Mouse (Mus musculus) Muller cell, postnatal 12 days (primary cell): ENCODE data around the gene Aven.

Experiments
- DNase-seq: peaks from one replicate; pipeline ENCODE4 v3.0.0-alpha.2; 2015; ENCODE audit errors: inconsistent ontology term

The Aven gene

DNA sequence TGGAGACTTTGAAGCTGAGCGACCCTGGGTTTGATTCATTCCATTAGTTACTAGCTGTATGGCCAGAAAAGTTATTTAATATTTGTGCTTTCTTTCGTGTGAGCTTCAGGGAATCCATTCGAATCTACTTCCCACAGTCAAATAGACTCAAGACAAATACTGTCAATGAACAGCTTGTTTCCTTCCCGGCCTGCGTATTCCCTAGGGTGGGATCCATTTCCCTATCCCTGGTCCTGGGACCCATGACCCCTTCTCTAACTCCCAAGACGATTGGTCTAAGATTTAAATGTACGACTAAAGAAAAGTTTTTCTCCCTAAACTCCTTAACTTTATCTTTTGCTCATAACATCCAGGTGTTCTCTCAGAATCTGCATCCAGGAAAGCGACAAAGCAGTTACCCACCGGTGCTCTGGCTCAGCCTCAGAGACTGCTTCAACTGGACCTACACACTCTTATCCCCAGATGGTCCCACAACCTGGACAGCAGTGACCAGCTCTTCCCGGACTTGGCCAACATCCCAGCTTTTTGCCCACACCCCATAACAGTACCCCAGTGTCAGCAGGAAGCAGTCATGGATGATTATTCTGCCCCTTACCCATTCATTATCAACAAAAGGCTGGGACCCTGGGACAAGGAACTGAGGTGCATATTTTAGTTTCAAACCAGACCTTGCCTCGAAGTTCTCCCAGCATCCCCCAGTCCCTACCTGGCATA, 2.1 kb upstream of the Aven start:
- no peak for DNase-seq

DNA sequence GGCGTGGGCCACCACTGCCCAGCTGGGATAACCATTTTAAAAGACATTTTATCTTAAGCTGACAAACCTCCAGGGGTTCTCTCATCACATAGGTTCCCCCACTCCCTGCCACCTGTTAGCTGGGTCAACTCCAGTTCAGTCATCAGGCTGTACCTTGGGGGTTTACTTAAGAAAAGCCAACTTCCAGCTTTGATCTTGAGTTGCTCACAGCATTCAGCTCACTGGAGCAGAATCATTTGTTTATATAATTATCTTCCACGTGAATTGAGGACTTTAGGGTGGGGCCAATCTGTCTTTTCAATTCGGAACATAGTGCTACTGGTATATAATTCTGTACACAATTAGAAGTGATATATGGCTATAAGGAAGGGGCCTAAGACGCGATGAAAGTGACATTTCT, 1.1 kb upstream of the Aven start:
- no peak for DNase-seq

DNA sequence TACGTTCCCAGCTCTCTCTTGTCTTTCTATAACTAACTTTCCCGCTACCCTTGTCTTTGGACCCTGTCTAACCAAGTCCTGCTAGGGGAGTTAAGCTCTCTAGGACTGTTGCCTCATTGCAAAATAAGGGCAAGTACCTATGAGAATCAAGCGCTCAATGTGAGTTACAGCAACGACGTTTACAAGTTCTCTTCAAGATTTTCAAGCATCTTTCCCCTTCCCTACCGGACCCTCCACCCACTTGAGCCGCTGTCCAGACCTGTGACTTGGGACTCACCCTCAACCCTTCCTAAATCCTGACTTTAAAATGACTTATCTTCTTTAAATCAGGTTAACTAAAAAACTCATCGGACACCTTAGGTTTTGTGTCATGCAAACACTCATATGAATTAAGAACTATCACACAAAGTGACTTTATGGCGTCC, 321 bp upstream of the Aven start:
- peak; percentile 69 for DNase-seq

DNA sequence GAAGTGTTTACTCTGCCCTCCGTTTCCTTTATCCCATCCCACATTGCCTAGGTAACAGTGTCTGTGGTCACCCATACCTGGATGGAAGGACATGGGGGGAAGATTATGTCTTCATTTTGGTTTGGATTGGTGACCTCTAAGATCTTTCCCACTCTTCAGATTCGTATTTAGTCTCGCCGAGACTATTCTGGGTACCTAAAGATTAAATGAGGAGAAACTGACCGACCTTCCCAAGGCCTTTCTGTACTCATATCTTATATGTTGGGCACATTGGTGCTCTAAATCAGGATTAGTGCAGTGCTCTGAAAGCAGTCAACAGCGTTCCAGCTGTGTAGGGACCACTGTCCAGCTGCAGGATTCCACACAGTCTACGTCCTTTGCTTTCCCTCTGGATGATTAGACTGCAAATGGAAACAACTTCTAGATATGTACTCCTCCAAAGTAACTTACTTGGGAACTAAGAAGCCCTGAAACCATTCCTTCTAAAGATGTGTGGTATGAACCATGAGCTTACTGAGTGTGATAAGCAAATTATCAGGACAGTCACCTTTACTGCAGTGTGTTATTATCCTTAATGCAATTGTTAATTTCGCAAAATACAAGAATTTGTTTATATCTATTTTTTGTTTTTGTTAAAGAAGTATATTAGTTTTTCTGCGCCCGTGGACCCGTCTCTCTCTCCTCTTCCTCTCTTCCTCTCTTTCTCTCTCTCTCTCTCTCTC, 936 bp downstream of the Aven start:
- DNase-seq: no peak

DNA sequence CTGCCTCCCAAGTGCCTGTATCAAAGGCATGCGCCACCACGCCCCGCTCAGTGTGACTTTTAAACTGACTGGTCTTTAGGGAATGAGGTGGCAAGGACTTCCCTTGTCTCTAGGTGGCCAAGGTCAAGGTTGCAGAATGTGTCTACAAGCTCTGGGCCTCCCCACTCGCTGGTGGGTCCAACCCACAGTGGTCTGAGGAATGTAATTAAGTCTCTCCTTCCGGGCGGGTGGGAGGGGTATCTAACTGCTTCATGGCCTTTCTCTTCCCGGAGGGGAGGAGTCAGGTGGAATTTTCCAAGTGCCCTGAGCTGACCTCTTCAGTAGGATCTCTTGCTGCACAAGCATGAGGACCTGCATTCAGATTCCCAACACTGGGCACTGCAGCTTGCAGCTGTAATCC, 5.1 kb downstream of the Aven start:
- no peak for DNase-seq

DNA sequence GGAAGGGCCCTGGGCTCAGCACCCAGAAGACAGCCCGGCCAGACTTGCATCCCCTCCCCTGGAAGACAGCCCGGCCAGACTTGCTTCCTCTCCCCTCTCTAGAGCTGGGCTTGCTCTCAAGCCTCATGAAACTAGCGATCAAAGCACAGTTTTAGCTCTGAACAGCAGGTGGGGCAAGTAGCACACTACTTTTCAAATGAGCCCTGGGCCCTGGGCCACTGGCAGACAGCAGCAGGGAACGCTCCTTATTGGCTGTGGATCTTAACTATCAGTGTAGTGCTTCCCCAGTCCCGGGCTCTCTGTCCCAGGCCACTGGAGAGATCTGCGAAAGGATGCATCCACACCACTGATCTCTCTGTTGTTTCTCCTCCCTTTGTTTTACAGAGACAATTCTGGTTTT, 8.4 kb downstream of the Aven start:
- peak; percentile 82 for DNase-seq

DNA sequence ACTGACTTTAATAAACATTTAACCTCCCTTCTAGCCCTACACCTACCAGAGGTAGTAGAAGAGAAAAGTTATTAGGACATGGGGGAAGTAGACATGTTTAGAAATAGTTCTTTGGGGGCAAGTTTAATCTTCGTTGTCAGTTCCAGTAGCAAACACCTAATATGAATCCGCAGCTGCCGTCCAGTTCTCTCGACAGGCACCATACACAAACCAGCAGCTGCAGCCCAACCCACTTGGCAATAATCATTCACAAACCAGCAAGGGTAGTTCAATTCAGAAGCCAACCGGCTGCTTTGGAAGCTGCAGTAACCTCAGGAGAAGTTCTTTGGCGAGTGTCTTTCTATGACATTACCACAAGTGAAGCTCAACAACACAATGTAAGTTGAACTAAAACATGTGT, 11.2 kb downstream of the Aven start:
- no peak for DNase-seq

DNA sequence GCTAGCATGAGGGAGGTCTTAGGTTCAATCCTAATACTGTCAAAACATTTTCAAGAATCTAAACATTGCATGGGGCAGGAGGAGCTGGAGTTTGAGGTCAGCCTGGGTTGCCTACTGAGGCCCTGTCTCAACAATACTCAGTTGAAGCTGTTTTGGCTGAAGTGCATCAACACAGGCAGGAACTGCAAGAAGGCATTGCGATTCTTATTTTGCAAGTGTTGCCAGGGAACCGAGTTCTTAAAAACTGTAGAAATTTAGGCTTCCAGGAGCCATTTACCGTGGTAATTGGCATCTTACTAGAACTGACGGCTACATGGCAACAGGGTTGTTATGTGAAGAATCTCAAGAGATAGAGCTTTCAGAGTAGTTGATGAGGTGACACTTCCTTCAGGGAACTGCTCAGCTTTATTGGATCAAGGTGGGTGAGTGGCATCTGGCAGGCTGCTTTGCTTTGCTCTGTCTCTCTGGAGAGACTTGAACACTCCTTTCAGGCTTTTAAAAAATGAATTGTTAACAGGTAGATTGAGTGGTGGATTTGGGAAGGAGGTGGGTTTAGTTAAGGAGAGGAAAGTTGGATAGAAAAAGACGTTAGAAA, 14.2 kb downstream of the Aven start:
- DNase-seq: no peak

DNA sequence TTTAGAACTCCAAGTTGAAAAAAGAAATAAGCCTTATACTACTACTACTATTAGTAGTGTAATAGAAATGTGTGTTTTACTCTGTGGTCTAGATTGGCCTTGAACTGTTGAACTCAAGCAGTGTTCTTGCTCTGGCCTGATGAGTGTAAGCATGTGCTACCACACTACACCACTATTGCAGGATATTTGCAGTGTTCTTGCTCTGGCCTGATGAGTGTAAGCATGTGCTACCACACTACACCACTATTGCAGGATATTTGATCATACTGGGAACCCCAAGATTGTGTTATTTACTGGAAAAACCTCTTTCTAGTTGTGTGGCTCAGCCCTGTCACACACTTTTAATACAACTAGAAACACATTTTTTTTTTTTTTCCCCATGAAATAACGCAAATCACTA, 14.7 kb downstream of the Aven start:
- no peak for DNase-seq

DNA sequence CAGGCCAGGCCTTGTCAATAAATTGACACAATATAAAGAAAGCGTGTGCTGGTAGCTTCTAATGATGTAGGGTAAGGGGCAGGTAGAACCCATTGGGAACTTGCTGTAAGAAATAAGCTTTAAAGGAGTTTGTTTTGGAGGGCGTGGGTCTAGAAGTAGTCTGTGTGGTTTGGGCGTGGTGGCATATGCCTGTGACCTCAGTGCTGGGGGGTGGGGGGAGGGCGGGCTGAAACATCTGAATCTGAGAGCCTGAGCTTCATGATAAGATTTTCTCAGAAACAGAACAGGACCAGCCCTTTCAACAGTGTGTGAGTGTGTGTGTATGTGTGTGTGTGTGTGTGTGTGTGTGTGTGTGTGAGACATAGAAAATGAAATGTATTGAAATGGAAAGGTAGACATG, 17.4 kb downstream of the Aven start:
- no peak for DNase-seq

DNA sequence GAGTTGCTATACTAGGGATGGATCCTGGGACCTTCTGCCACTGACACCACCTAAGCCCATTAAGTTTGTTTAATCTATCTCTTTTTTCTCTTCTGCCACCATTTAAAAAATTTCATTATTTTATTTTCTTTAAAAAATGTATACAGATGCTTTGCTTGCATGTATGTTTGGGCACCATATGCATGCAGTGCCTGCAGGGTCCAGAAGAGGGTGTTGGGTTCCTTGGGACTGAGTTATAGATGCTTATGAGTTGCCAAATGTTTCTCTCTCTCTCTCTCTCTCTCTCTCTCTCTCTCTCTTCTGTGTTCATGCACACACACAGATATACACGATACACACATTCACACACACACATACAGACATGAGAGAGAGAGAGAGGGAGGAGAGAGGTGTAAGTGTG, 20.3 kb downstream of the Aven start:
- no peak for DNase-seq

DNA sequence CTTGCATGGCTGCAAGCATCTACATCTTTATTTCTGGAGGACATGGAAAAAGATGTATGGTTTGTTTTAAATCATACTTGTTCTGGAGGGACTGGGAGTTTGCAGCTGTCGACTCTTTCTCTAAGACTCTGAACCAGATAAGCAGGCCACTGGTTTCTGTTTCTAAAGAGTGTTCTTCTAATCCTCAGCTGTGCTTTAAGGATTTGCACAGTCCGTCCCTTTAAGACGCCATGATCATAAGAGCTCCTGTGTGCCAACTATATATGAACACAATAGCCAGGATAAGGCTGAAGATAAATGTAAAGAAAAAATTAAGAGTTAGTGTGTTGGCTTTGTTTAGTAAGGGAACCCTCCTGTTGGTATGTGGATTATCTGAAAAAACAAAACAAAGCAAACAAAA, 24.0 kb downstream of the Aven start:
- DNase-seq: no peak

DNA sequence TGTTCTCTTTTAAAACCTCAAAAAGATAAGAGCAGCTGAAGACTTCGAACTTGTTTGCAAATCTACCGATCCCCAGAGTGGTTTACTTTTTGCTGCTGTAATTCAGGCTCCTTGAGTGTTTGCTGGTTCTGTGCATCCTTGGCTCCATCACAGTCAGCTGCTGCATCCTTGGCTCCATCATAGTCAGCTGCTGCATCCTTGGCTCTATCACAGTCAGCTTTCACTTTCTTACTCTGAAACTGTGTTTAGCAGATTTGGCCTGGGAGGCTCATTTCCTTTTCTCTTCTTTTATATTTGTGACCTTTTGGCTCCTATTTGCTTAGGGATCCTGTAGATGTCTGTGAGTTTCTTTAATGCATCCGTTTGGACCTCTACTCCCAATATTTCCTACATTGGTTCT, 24.5 kb downstream of the Aven start:
- no peak for DNase-seq

DNA sequence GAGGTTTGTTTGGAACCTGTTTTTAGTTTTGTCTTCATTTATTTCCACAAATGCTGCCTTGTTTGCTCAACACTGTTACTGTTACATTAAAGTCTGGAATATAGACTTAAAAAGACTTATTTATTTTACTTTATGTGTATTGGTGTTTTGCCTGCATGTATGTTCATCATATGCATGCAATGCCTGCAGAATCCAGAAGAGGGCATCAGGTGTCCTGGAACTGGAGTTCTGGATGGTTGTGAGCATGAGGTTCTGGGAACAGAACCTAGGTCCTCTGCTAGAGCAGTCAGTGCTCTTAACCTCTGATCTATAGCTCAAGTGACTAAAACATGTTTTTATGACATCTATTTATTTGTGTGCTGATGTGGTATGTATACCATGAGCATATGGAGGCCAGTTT, 25.8 kb downstream of the Aven start:
- no peak for DNase-seq

DNA sequence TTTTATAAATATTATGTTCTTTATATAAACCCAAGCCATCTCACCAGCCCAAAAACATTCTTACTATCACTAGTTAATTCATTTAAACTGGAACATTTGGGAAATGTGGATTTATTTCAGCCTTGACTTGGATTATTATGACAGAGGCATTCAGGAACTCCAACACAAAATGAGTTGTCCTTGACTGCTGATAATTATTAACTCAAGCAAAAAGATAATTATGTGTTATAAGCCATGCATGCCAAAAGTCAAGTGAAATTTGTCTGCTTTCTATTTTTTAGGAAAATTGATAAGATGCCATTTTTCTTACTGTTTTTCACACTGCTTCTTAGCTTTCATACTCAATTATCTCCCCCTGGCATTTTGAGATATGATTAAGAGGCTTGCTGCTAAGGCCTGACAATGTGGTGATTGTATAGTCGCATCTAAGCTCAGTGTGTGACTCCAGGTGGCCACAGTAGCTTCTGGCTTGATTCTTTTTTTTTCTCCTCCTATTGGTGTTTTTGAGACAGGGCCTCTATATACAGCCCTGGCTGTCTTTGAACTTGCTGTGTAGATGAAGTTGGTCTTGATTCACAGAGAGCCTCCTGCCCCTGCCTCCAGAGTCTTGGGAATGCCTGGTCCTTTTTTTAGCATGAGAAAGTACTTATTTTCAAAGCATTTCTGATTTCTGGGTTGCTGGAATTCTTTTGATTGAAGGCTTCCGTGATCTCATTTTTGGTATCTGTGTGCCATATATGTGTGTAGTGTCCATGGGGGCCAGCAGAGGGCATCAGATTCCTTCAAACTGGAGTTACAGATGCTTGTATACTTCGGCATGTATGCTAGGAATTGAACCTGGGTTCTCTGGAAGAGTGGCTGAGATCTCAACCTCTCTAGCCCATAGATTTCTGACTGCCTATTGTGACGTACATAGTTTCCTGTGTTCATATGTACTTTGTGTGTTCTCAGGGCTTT, 28.0 kb downstream of the Aven start:
- DNase-seq: peak; percentile 61

DNA sequence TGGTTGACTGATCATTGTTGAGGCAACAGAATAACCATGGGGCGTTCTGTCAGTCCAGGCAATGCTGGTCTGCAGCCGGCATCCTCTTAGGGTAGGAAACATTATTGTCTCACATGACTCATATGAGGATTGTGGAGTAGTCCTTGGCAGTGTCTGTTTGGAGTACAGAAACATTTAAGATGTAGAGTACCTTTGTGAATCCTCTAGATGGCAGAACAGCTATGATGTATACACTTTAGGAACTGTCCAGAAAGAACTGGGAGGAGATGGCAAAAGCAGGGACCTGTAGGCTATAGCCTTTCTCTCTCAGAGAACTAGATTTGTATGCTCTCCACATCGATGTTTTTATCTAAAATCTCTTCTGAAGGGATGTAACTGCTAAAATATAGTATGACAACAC, 34.2 kb downstream of the Aven start:
- no peak for DNase-seq

DNA sequence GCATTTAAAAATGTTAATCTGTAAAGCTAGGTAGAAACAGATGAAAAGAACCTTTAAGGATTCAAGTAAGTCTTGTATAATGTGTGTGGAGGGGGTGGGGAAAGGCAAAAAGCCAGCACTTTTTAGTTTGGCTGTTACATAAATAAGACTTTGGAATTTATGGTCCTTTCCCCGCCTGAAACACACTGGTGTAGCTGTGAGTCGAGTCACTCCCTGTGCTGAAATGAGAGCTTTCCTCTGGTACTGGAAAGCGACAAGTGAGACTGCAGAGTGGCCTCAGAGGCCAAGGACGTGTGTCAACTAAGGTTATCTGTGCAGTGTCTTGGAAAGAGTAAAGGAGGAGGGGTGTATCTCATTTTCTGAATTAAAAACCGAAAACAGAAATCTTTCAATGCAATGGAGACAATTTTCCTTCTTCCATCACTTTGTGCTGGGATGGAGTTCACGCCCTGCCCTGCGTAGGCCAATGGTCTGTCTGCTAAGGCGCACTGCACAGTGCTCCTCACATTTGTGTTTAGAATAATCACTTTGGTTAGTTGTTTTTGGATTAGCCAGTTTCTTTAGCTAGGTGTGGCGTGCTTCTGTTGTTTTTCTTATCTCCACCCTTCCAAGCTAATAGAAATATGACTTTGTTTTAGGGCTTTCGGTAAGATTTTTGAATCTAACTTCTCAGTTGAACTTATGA, 40.2 kb downstream of the Aven start:
- DNase-seq: no peak

DNA sequence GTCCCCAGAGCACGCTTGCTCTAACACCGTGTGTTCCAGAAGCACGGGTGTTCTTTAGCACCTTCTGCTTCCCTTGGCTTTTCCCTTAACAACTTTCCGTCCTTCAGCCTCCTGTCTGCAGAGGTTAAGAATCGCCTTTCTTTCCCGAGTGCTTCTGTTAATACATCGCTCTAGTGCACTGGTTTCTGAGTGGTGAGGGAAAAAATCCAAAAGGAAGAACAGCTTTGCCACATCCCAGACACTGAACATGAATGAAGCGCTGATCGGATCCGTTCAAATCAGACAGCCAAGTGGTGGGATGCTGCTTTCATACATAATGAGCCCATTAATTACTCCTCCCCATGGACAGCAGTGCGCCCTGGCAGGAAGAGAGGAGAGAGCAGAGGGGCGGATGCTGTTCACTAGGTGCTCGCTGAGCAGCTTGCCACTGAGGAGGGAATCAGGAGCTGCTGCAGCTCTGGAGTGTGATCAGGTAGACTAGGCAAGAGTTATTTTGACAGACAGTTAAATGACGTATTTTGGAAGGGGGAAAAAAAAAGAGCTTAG, 42.0 kb downstream of the Aven start:
- DNase-seq: peak; percentile 35

DNA sequence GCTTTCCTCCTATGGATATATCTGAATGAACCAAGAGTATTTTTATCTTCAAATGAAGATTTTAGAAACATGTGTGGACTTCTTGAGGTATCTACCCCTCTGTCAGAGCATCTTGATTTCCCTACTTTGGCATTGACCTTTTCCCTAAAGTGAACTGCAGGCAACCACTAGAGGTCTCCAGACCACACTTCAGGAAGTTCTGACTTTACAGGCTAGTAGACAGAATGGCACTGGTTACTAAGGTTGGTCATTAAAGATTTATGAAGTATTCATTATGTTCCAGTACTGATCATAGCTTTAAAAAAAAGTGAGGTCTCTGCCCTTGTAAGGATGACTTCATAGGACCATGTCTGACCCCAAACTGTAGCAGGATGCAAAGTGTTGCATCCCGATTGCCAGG, 46.0 kb downstream of the Aven start:
- no peak for DNase-seq

DNA sequence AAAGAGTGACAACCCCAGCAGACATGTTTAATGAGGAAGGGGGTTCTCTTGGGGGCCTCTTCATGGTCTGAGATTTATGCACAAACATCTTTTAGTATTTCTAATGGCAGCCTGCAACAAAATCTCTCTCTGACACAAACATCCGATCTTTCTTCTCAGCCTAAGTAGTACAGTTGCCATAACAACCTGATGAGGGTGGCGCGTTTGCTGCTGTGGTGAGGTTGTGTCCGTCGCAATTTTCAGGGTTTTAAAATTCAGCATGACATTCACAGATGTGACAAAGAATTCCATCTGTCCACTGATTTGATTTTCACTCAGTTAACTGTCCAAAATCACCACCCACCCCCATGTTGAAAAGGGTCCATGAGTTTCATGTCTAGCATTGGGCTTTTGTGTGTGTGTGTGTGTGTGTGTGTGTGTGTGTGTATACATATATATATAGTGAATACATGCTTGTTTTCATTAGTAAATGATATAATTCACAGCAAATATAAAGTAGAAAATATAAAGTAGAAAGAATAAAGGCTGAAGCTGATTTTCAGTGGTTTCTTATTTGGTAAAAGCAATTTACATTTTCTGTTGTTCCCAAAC, 49.0 kb downstream of the Aven start:
- no peak for DNase-seq

DNA sequence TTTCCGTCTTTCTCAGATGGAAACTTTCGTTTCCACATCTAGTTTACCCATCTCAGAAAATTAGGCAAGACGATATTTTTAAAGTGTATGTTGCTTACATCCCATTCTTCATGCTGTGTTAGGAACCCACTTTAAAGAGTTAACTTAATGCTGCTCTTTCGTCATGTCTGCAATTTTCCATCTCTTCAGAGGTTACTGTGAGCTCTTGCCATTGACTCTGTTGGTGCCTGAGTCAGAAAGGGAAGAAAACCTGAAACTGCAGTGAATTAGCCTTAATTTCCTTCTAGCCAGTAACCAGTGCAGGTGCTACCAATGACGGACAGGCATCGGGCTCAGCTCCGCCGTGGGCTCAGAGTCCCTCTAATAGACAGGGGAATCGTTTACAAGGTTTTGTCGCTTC, 63.8 kb downstream of the Aven start:
- no peak for DNase-seq
